Mouse (Mus musculus) T-cell, adult 66 days (primary cell): Measurements from ENCODE around the gene Wsb2. TPM values are rescaled to one million over a fixed set of nuclear protein-coding genes. Genes with fewer than 3 reads are reported as not detected.

Experiments
- total RNA-seq, 2 experiments: library from RNA; stranded (reverse); gene quantifications; 3 replicates in 1 of 2; 4 replicates in 1 of 2; pipeline ENCODE4 v1.2.4; 2023

Wsb2 gene
- 10 to 100 TPM; 36.8 to 44.9 TPM for total RNA-seq

GRCm38 (mm10) chr5:117357129-117357477, at the start of gene Wsb2:
Gene Wsb2 (plus strand): TSS chr5:117357304.

GRCm38 (mm10) chr5:117318741-117319629, 38.1 kb upstream of the Wsb2 start, which contains the start of gene Vsig10:
Gene Vsig10 (plus strand): TSS chr5:117319083.

DNA sequence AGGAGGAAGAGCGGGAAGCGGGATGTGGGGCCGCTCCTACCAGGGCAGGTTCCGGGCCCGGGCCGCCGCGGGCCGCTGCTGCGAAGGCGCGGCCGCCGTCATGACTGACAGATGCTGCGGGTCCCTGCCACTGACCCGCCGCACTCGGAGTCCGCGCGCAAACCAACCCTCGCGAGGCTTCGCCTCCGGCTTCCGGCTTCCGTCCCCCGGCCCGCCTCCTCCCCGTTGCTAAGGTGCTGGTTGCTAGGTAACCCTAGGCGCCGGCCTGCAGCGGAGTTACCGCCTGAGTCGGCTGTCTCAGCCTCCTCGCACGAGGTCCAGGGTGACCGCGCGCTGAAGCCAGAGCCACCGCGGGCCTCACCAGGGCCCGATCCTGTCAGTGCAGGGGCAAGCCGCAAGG, 31.8 kb downstream of the Wsb2 start, which contains the start of gene Rfc5:
Gene Rfc5 (minus strand): TSS at position 171 of the 400 bp plus-strand sequence.

DNA sequence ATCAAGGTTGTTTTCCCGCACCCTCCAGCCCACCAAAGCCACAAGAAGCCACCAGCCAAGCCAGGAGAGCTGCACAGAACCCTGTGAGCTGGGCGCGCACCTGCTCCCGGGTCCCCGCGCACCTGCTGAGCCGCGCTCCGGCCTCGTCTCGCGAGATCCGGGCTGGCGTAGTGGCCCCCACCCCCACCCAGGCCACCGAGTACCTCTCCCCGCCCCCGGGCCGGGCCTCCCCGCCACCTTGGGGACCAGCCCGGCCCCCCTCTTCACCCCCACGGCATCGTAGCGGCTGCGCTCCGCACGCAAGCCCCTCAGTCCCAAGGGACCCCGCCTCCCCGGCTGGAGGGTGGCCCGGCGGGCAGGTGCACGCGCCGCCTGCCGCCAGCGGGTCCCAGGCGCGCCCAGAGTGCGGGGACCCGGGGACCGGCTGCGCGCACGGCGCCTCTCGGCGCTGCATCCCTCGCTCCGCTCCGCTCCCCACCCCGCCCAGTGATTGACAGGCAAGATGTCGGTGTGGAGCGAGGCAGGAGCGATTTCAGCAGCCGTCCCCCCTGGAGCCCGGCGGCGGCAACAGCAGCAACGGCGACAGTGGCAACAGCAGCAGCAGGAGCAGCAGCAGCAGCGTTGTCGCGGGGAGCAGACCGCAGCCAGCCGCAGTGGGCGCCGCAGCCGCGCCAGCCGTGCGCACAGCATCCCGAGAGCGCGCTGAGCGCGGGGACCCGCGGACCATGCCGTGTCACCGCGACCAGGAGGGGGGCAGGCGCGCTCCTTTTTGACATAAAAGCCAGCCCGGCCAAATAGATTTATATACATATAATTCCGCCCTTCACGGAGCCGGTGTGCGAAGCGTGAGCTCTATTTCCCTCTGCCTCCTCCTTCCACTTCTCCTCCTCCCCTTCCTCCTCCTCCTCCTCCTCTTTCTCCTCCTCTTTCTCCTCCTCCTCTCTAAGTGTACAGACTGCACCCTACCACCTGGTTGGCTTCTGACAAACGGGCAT, 56.7 kb downstream of the Wsb2 start, which contains the start of gene Ksr2:
Gene Ksr2 (plus strand): TSS at position 494 of the 995 bp plus-strand sequence.

Other genes with a start within 250 kb of the Wsb2 start
- gene Suds3, start 241.2 kb upstream of the Wsb2 start, total RNA-seq, result 10 to 100 TPM; 87.0 to 88.1 TPM
- gene Taok3, start 237.2 kb upstream of the Wsb2 start, total RNA-seq, result 100 to 1,000 TPM; 107 to 112 TPM
- 100 to 1,000 TPM; 128 to 129 TPM for gene Pebp1, start 69.7 kb upstream of the Wsb2 start, total RNA-seq
- 1 to 10 TPM in 1 of 2 experiments, under 1 TPM in 1; 0.96 to 1.5 TPM for gene Vsig10, start 38.2 kb upstream of the Wsb2 start, total RNA-seq
- 10 to 100 TPM; 26.1 to 30.3 TPM for gene Rfc5, start 31.7 kb downstream of the Wsb2 start, total RNA-seq
- 1 to 10 TPM; 2.0 TPM for gene Ksr2, start 56.7 kb downstream of the Wsb2 start, total RNA-seq